8 mouse cellular contexts compared by ENCODE assay signal in the genomic region with DNA sequence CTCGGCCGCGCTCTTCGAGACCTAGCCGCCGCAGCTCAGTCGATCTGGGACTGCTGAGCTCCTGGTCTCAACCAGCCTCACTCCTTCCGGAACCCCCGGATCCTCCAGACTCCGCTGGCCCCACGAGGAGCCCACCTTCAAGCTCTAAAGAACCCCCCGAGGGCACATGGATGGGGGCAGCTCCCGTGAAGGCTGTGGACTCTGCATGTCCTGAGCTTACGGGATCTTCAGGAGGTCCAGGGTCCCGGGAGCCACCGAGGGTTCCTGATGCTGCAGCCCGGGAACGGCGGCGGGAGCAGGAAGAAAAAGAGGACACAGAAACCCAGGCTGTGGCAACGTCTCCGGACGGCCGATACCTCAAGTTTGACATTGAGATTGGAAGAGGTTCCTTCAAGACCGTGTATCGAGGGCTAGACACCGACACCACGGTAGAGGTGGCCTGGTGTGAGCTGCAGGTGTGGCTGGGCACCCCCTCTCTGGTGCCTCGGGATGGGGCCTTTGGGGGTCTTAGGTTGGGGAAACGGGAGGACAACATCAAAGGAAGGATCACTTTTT. TPM values are rescaled to one million over a fixed set of nuclear protein-coding genes. Genes with fewer than 3 reads are reported as not detected.
DNase-seq lines count a peak whose midpoint lies in the region; ATAC-seq and TF ChIP-seq lines count a peak whose summit lies in the region.

No protein-coding gene starts in this region.

- no peaks in the 10 kb centered on the region for H3K9me3 ChIP-seq in forebrain, embryonic 14.5 days (replicated peaks; ENCODE audit: control insufficient read depth, low read length)
- H3K9me3 ChIP-seq in limb, embryonic 14.5 days (ENCODE audit: control insufficient read depth, low read length): no peaks in the 10 kb centered on the region
- no peaks in the 10 kb centered on the region for H3K9me3 ChIP-seq in neural tube, embryonic 14.5 days (ENCODE audit: control insufficient read depth, low read length)

- H3K36me3 ChIP-seq in spleen, adult 2 months (ENCODE audit: control insufficient read depth, insufficient read depth, low read length): peaks cover 10% of the 10 kb centered on the region
- 0 out of 2 replicates have a peak, but pooled peaks cover 6% of the 10 kb centered on the region for H3K36me3 ChIP-seq in forebrain, embryonic 14.5 days (ENCODE audit: control insufficient read depth, insufficient read depth, low read length)
- peaks cover 18% of the 10 kb centered on the region for H3K36me3 ChIP-seq in limb, embryonic 14.5 days (ENCODE audit: control insufficient read depth, insufficient read depth, low read length)
- no peaks in the 10 kb centered on the region for H3K36me3 ChIP-seq in neural tube, embryonic 14.5 days (ENCODE audit: control insufficient read depth, insufficient read depth, low read length)

- H3K9ac ChIP-seq in forebrain, embryonic 14.5 days (ENCODE audit: low read length): peak overlapping the region; percentile 67
- peak overlapping the region; percentile 71 for H3K9ac ChIP-seq in limb, embryonic 14.5 days (ENCODE audit: low read depth, low read length, severe bottlenecking)
- H3K9ac ChIP-seq in neural tube, embryonic 14.5 days (replicated peaks; ENCODE audit: low read depth, low read length): peak overlapping the region; percentile 66

- H3K4me3 ChIP-seq in spleen, adult 2 months (ENCODE audit: extremely low read depth, insufficient read depth, insufficient read length): peak overlapping the region; percentile 46; the same call in 1 of the 2 replicates
- peak overlapping the region; percentile 41 for H3K4me3 ChIP-seq in forebrain, embryonic 14.5 days (ENCODE audit: low read depth, low read length)
- H3K4me3 ChIP-seq in limb, embryonic 14.5 days (replicated peaks; ENCODE audit: low read length): peak overlapping the region; percentile 53
- H3K4me3 ChIP-seq in neural tube, embryonic 14.5 days (ENCODE audit: low read depth, low read length): peak overlapping the region; percentile 38

- no peak; the same call in 1 of the 2 replicates for ATAC-seq in forebrain, embryonic 14.5 days
- no peak for ATAC-seq in limb, embryonic 14.5 days (ENCODE audit: low FRiP score, low read depth)
- ATAC-seq in neural tube, embryonic 14.5 days (ENCODE audit: low read depth): peak; percentile 39; the same call in 1 of the 2 replicates

- WGBS in spleen, adult 2 months: 2% methylated on average over 30 of the region's 30 CpGs
- WGBS in forebrain, embryonic 14.5 days: under 1% methylated on average over 30 of the region's 30 CpGs
- WGBS in limb, embryonic 14.5 days: under 1% methylated on average over 28 of the region's 30 CpGs
- WGBS in neural tube, embryonic 14.5 days: under 1% methylated on average over 30 of the region's 30 CpGs

- no peak for TF ChIP-seq CTCF in spleen, adult 2 months (IDR thresholded peaks at IDR 0.05; ENCODE audit: extremely low read depth, insufficient read depth, insufficient read length, insufficient replicate concordance)

- peaks cover 10% of the 10 kb centered on the region for H3K4me1 ChIP-seq in spleen, adult 2 months (ENCODE audit: control insufficient read depth, insufficient read depth, insufficient read length)
- peaks cover 16% of the 10 kb centered on the region for H3K4me1 ChIP-seq in forebrain, embryonic 14.5 days (ENCODE audit: control insufficient read depth, insufficient read depth, low read length)
- peaks cover 36% of the 10 kb centered on the region for H3K4me1 ChIP-seq in limb, embryonic 14.5 days (ENCODE audit: control insufficient read depth, insufficient read depth, low read length)
- H3K4me1 ChIP-seq in neural tube, embryonic 14.5 days (ENCODE audit: control insufficient read depth, insufficient read depth, low read length): peaks cover 14% of the 10 kb centered on the region; the same call in 1 of the 2 replicates

- no peak overlapping the region for H3K27ac ChIP-seq in spleen, adult 2 months (ENCODE audit: insufficient read depth, low read length)
- no peak overlapping the region for H3K27ac ChIP-seq in forebrain, embryonic 14.5 days (ENCODE audit: low read depth, low read length)
- H3K27ac ChIP-seq in limb, embryonic 14.5 days (replicated peaks; ENCODE audit: low read depth, low read length): peak overlapping the region; percentile 68; the same call in 1 of the 2 replicates
- H3K27ac ChIP-seq in neural tube, embryonic 14.5 days (ENCODE audit: low read depth, low read length): no peak overlapping the region

- H3K4me2 ChIP-seq in forebrain, embryonic 14.5 days (ENCODE audit: low read length): peak overlapping the region; percentile 91
- H3K4me2 ChIP-seq in limb, embryonic 14.5 days (replicated peaks; ENCODE audit: low read depth, low read length, severe bottlenecking): peak overlapping the region; percentile 98
- peak overlapping the region; percentile 83 for H3K4me2 ChIP-seq in neural tube, embryonic 14.5 days (ENCODE audit: low read depth, low read length)

- peaks cover 28% of the 10 kb centered on the region for H3K27me3 ChIP-seq in spleen, adult 2 months (ENCODE audit: control insufficient read depth, insufficient read depth, low read length)
- peaks cover 41% of the 10 kb centered on the region for H3K27me3 ChIP-seq in forebrain, embryonic 14.5 days (replicated peaks; ENCODE audit: control insufficient read depth, insufficient read depth, low read length)
- peaks cover 36% of the 10 kb centered on the region for H3K27me3 ChIP-seq in limb, embryonic 14.5 days (ENCODE audit: control insufficient read depth, insufficient read depth, low read length)
- H3K27me3 ChIP-seq in neural tube, embryonic 14.5 days (ENCODE audit: control insufficient read depth, insufficient read depth, low read length): peaks cover 19% of the 10 kb centered on the region

- no peak for TF ChIP-seq POLR2A in spleen, adult 2 months (IDR thresholded peaks at IDR 0.05; ENCODE audit: low read depth, low read length)
- TF ChIP-seq POLR2A in limb, embryonic 14.5 days (IDR thresholded peaks at IDR 0.05; ENCODE audit: borderline replicate concordance, extremely low read depth, insufficient read depth, insufficient read length): no peak

- no peak for DNase-seq in spleen, adult 2 months (ENCODE audit: low read depth in 1 of 2, low spot score in 2 of 2)
- no peak for DNase-seq in spleen, postnatal 4 days (ENCODE audit: low spot score in 2 of 2)
- DNase-seq in forebrain, embryonic 14.5 days (ENCODE audit: low spot score): no peak
- no peak for DNase-seq in limb, embryonic 14.5 days (ENCODE audit: low spot score)
- DNase-seq in gastrocnemius, postnatal 25 days: no peak
- DNase-seq in embryo, embryonic 9.5 days (ENCODE audit: extremely low spot score): no peak
- DNase-seq in embryo, embryonic 10 days (ENCODE audit: low spot score): no peak

RNA-seq across cellular contexts. Expression of a gene that starts 0.5 kb away (rescaled TPM):
- polyA plus RNA-seq in spleen, adult 2 months (2012; rRNA removed): 1.9 and 2.2 TPM in 2 replicates
- 3.0 and 3.4 TPM in 2 replicates for polyA plus RNA-seq in forebrain, embryonic 14.5 days (2014; fragmentation: Nextera tagmentation; extraction: Ambion mirVana)
- polyA plus RNA-seq in limb, embryonic 14.5 days (2012; rRNA removed): 14.9 and 18.4 TPM in 2 replicates
- polyA plus RNA-seq in limb, embryonic 14.5 days (2014; fragmentation: Nextera tagmentation; extraction: Ambion mirVana): 9.9 and 10.7 TPM in 2 replicates
- polyA plus RNA-seq in neural tube, embryonic 14.5 days (2014; fragmentation: Nextera tagmentation; extraction: Ambion mirVana): 4.2 and 5.9 TPM in 2 replicates
- under 1 TPM in 1 of 2 experiments, not detected in 1; 0.48 TPM for total RNA-seq in gastrocnemius, postnatal 25 days (2021)

RNA-seq across cellular contexts. Expression of a gene that starts 7.4 kb away (rescaled TPM):
- 56.3 and 62.2 TPM in 2 replicates for polyA plus RNA-seq in spleen, adult 2 months (2012; rRNA removed)
- 110 and 118 TPM in 2 replicates for polyA plus RNA-seq in forebrain, embryonic 14.5 days (2014; fragmentation: Nextera tagmentation; extraction: Ambion mirVana)
- 70.3 and 71.7 TPM in 2 replicates for polyA plus RNA-seq in limb, embryonic 14.5 days (2012; rRNA removed)
- polyA plus RNA-seq in limb, embryonic 14.5 days (2014; fragmentation: Nextera tagmentation; extraction: Ambion mirVana): 120 and 124 TPM in 2 replicates
- polyA plus RNA-seq in neural tube, embryonic 14.5 days (2014; fragmentation: Nextera tagmentation; extraction: Ambion mirVana): 121 and 134 TPM in 2 replicates
- 10 to 100 TPM; 31.8 to 36.4 TPM for total RNA-seq in gastrocnemius, postnatal 25 days (2021)

RNA-seq across cellular contexts. Expression of a gene that starts 15.1 kb away (rescaled TPM):
- polyA plus RNA-seq in spleen, adult 2 months (2012; rRNA removed): 47.6 and 59.7 TPM in 2 replicates
- polyA plus RNA-seq in forebrain, embryonic 14.5 days (2014; fragmentation: Nextera tagmentation; extraction: Ambion mirVana): 80.4 and 80.9 TPM in 2 replicates
- 89.4 and 108 TPM in 2 replicates for polyA plus RNA-seq in limb, embryonic 14.5 days (2012; rRNA removed)
- 98.9 and 104 TPM in 2 replicates for polyA plus RNA-seq in limb, embryonic 14.5 days (2014; fragmentation: Nextera tagmentation; extraction: Ambion mirVana)
- polyA plus RNA-seq in neural tube, embryonic 14.5 days (2014; fragmentation: Nextera tagmentation; extraction: Ambion mirVana): 63.1 and 103 TPM in 2 replicates
- 10 to 100 TPM; 31.8 to 51.8 TPM for total RNA-seq in gastrocnemius, postnatal 25 days (2021)

RNA-seq across cellular contexts. Expression of a gene that starts 17.9 kb away (rescaled TPM):
- polyA plus RNA-seq in spleen, adult 2 months (2012; rRNA removed): 0.06 and 0.19 TPM in 2 replicates
- polyA plus RNA-seq in forebrain, embryonic 14.5 days (2014; fragmentation: Nextera tagmentation; extraction: Ambion mirVana): 0.76 and 1.3 TPM in 2 replicates
- polyA plus RNA-seq in limb, embryonic 14.5 days (2012; rRNA removed): 1.1 and 1.6 TPM in 2 replicates
- polyA plus RNA-seq in limb, embryonic 14.5 days (2014; fragmentation: Nextera tagmentation; extraction: Ambion mirVana): 0.61 and 0.93 TPM in 2 replicates
- 0.75 and 0.86 TPM in 2 replicates for polyA plus RNA-seq in neural tube, embryonic 14.5 days (2014; fragmentation: Nextera tagmentation; extraction: Ambion mirVana)
- under 1 TPM; 0.21 to 0.28 TPM for total RNA-seq in gastrocnemius, postnatal 25 days (2021)

RNA-seq across cellular contexts. Expression of a gene that starts 18.0 kb away (rescaled TPM):
- 148 TPM in 2 replicates for polyA plus RNA-seq in spleen, adult 2 months (2012; rRNA removed)
- 237 and 260 TPM in 2 replicates for polyA plus RNA-seq in forebrain, embryonic 14.5 days (2014; fragmentation: Nextera tagmentation; extraction: Ambion mirVana)
- 110 and 183 TPM in 2 replicates for polyA plus RNA-seq in limb, embryonic 14.5 days (2012; rRNA removed)
- 182 and 187 TPM in 2 replicates for polyA plus RNA-seq in limb, embryonic 14.5 days (2014; fragmentation: Nextera tagmentation; extraction: Ambion mirVana)
- 242 and 258 TPM in 2 replicates for polyA plus RNA-seq in neural tube, embryonic 14.5 days (2014; fragmentation: Nextera tagmentation; extraction: Ambion mirVana)
- total RNA-seq in gastrocnemius, postnatal 25 days (2021): 10 to 100 TPM; 67.4 to 68.7 TPM
